Mouse (Mus musculus) Patski (cell line): ENCODE data around the gene Ptprm. TPM values are rescaled to one million over a fixed set of nuclear protein-coding genes. Genes with fewer than 3 reads are reported as not detected.
A peak's percentile ranks its signal among the peaks of the same experiment; 100 is the strongest.

ENCODE experiments used
- ATAC-seq: fragments of 100-300 bp; one replicate; pipeline ENCODE4 v1.8.0; 2021
- CTCF ChIA-PET: fragments of 350-600 bp; sonication (Branson Sonifier 250); formaldehyde crosslinking; loops from one replicate; lab custom pipeline; 2022; ENCODE audit warnings: inconsistent platforms; lab: Charles Lee
- POLR2A ChIA-PET: fragments of 350-600 bp; sonication (Branson Sonifier 250); formaldehyde crosslinking; loops from one replicate; lab custom pipeline; 2022; ENCODE audit warnings: antibody characterized with exemption, inconsistent platforms; lab: Charles Lee
- DNase-seq: peaks from one replicate; pipeline ENCODE4 v3.0.0-alpha.2; 2011; ENCODE audit warnings: low read depth, low spot score
- H3K27me3 ChIP-seq: fragments of 371-371 bp; one replicate; pipeline ENCODE4 v1.5.1; 2021
- CTCF ChIP-seq: fragments of 100-300 bp; IDR thresholded peaks from one replicate; pipeline ENCODE4 v1.5.1; 2021
- in situ Hi-C: fragments of 300-500 bp; cut with MboI; formaldehyde crosslinking; loops from 3 replicates; pipeline ENCODE4 v1.11.1; 2018; ENCODE audit warnings: low pct_unique_long_range_greater_than_20kb, mixed read lengths
- polyA plus RNA-seq: library from polyadenylated mRNA; unstranded; gene quantifications from one replicate; pipeline ENCODE4 v1.2.3, GENCODE M21; 2021

The Ptprm gene
- polyA plus RNA-seq, 1 experiment from 2014 or later: 43.7 TPM

GRCm38 (mm10) chr17:66988014-66988413 is 366.2 kb downstream of the Ptprm start:
- in situ Hi-C loops: no loop called here
- no peaks in the 10 kb centered on the region for H3K27me3 ChIP-seq
- no peak for TF ChIP-seq CTCF
- ATAC-seq: no peak
- DNase-seq: no peak
- ChIA-PET POLR2A (no interaction called here), CTCF (interaction anchor here (2.1 kb wide), 1 partner anchor 27 kb away, joined by 4 read pairs; no protein-coding TSS in a partner anchor)

GRCm38 (mm10) chr17:66981649-66982048 is 372.6 kb downstream of the Ptprm start:
- in situ Hi-C loops: no loop called here
- no peaks in the 10 kb centered on the region for H3K27me3 ChIP-seq
- ATAC-seq (no peak), DNase-seq (no peak)
- POLR2A ChIA-PET: no interaction called here
- CTCF ChIA-PET: interaction anchor here (1.2 kb wide), 1 partner anchor 22 kb away, joined by 3 read pairs; no protein-coding TSS in a partner anchor
- no peak for TF ChIP-seq CTCF

- CTCF ChIA-PET: interaction anchor here (1.6 kb wide), 1 partner anchor 13 kb away, joined by 5 read pairs; no protein-coding TSS in a partner anchor
- no peak for ATAC-seq
- no peak for DNase-seq
- TF ChIP-seq CTCF: no peak
- POLR2A ChIA-PET: no interaction called here
- in situ Hi-C loops: no loop called here
- H3K27me3 ChIP-seq: no peaks in the 10 kb centered on the region
Measured at GRCm38 (mm10) chr17:66979971-66980370, 374.3 kb downstream of the Ptprm start.

- CTCF ChIA-PET: interaction anchor here (1.1 kb wide), 1 partner anchor 15 kb away, joined by 3 read pairs; no protein-coding TSS in a partner anchor
- POLR2A ChIA-PET: no interaction called here
- in situ Hi-C loops: no loop called here
- no peak for DNase-seq
- H3K27me3 ChIP-seq: no peaks in the 10 kb centered on the region
- TF ChIP-seq CTCF: no peak
- ATAC-seq: no peak
Measured at GRCm38 (mm10) chr17:66976490-66976889, 377.8 kb downstream of the Ptprm start.

DNA sequence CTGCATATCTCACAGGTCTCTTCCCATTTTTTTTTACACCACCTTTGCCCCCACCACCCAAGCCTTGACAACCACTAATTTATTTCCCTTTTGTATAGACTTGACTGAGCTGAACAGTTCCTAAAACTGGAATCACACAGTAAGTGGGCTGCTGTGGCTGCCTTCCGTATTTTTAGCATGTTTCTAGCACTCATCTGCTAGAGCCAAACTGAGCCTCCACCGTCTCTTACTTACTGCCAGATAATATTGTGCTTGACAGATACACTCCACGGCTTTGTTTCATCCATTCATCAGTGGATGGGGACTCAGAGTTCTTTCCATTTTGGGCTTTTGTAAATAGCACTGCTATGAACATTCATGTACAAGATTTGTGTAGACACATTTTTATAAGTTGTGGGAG is 381.3 kb downstream of the Ptprm start:
- TF ChIP-seq CTCF: no peak
- ATAC-seq: no peak

GRCm38 (mm10) chr17:66960986-66961385 is 393.3 kb downstream of the Ptprm start:
- DNase-seq: peak; percentile 46
- in situ Hi-C loops: no loop called here
- ChIA-PET CTCF (interaction anchor here (1.3 kb wide), 1 partner anchor 16 kb away, joined by 3 read pairs; no protein-coding TSS in a partner anchor), POLR2A (interaction anchor here (0.5 to 0.6 kb wide), 2 partner anchors 134 to 173 kb away, joined by 3 to 8 read pairs; no protein-coding TSS in a partner anchor)
- H3K27me3 ChIP-seq: no peaks in the 10 kb centered on the region
- ATAC-seq: peak; percentile 86
- no peak for TF ChIP-seq CTCF

More for the DNA sequence above, 381.3 kb downstream of the Ptprm start:
- H3K27me3 ChIP-seq: no peaks in the 10 kb centered on the region
- in situ Hi-C loops: no loop called here
- no peak for DNase-seq
- POLR2A ChIA-PET: no interaction called here
- CTCF ChIA-PET: no interaction called here

- TF ChIP-seq CTCF: no peak
- CTCF ChIA-PET: interaction anchor here (0.7 to 1.2 kb wide), 3 partner anchors 10 to 84 kb away, joined by 3 to 4 read pairs (median 3); no protein-coding TSS in a partner anchor
- peak; percentile 25 for DNase-seq
- POLR2A ChIA-PET: interaction anchor here (0.6 kb wide), 2 partner anchors 134 to 164 kb away, joined by 3 read pairs; no protein-coding TSS in a partner anchor
- in situ Hi-C loops: no loop called here
- no peaks in the 10 kb centered on the region for H3K27me3 ChIP-seq
- ATAC-seq: peak; percentile 75
Measured at GRCm38 (mm10) chr17:66960557-66960956, 393.7 kb downstream of the Ptprm start.

DNA sequence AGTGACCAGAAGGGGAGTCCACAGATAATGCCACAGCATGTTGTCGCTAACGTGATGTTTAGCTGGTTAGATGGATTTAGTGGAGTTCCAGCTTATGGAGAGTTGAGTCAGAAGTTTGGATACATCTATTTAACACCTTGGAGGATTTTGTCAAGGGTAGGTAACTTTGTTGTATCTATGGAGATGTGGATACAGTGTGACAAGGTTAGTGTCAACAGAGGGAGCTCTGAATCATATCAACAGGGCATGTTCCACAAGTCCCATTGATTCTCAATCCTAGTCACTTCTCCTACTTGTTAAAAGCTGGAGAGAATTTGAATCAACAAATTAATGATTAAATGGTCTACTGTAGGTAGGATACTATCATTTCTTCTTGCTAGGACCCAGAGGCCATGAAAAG is 394.4 kb downstream of the Ptprm start:
- ChIA-PET POLR2A (no interaction called here), CTCF (interaction anchor here (0.7 to 1.4 kb wide), 4 partner anchors 10 to 216 kb away, joined by 3 to 4 read pairs (median 3); no protein-coding TSS in a partner anchor)
- H3K27me3 ChIP-seq: no peaks in the 10 kb centered on the region
- TF ChIP-seq CTCF: no peak
- no peak for ATAC-seq
- in situ Hi-C loops: no loop called here
- no peak for DNase-seq

- ATAC-seq: no peak
- no peaks in the 10 kb centered on the region for H3K27me3 ChIP-seq
- DNase-seq: no peak
- in situ Hi-C loops: no loop called here
- CTCF ChIA-PET: interaction anchor here (1.4 kb wide), 1 partner anchor 217 kb away, joined by 3 read pairs; no protein-coding TSS in a partner anchor
- TF ChIP-seq CTCF: no peak
- POLR2A ChIA-PET: no interaction called here
Measured at GRCm38 (mm10) chr17:66958766-66959165, 395.5 kb downstream of the Ptprm start.

DNA sequence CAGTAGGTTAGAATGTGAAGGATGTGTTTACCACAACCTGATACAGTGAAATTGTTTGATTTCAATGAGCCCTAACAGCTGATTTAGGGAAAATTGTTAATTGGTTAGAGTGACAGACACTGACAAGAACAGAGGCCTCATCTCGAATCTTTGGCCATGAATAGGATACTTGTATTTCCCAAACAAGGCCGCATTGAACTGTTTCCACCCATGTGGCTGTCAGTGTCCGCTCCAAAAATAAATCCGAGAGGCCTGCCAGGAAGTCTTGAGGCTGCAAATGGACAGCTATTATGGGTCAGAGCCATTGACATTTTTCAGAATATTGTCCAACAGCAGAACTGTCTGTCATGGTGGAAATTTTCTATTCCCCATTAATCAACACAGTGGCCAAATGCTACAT is 409.8 kb downstream of the Ptprm start:
- no peak for DNase-seq
- in situ Hi-C loops: no loop called here
- ATAC-seq: no peak
- H3K27me3 ChIP-seq: no peaks in the 10 kb centered on the region
- POLR2A ChIA-PET: no interaction called here
- TF ChIP-seq CTCF: no peak
- CTCF ChIA-PET: no interaction called here

DNA sequence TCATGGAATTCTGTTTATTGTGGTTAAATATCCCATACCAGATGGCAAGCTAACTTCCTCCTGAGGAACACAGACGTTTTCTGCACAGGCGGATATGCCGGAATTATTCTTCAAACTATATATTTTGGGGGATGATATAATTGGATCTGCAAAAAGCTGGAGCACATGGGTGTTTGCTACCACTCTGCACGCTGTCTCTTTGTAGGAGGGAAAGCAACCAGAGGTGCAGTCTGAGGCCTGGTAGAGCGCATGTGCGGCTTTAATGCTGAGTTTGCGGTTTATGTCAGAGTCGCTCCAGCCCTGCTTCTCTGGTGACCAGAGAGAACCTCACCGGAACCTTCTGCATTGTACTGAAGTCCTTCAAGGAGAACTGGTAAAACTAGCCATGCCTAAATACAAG is 410.7 kb downstream of the Ptprm start:
- ChIA-PET CTCF (no interaction called here), POLR2A (no interaction called here)
- ATAC-seq: no peak
- no peak for DNase-seq
- no peaks in the 10 kb centered on the region for H3K27me3 ChIP-seq
- TF ChIP-seq CTCF: no peak
- in situ Hi-C loops: no loop called here
